Mouse (Mus musculus) fibroblast of lung, adult 2 months (primary cell): ENCODE measurements around the gene Rab44.

Experiments
- DNase-seq: peaks from one replicate; pipeline ENCODE4 v3.0.0-alpha.2; 2011; ENCODE audit warnings: low read depth

The Rab44 gene

GRCm38 (mm10) chr17:29135066-29135465 lies 21.1 kb downstream of the Rab44 start:
- DNase-seq, result no peak

DNA sequence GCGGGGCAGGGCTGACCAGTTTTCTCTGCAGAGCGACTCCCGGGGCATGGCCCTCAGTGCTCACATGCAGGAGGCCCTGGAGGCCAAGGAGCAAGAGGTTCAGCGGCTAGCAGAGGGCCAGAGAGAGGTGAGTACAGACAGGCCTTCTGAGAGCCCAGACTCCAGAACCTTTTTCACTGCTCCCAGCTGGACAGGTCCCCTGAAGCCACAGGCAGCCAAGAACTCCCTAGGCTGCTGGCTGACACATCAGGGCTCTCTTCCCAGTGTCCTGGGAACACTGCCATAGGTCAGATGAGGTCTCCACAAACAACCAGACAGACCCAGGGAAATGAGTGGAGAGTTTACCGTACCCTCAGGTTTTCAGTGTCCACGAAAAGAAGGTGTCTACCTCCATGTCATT lies 22.3 kb downstream of the Rab44 start:
- DNase-seq, result peak; percentile 78

DNA sequence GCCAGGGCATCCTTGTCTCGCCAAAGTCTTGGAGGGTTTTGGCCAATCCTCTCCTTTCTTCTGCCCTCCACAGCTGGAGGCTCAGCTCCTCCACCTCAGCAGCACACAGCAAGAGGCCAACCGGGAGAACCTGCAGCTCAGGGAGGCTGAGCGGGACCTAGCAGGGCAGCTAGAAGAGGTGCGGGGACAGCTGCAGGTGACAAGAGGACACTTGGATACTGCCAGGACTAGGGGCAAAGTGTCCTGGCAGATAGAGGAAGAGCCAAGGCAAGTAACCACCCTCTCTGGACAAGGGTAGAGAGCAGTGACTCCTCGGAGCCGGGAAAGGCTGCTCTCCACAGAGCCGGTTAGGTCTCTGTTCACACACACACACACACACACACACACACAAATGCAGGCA lies 24.0 kb downstream of the Rab44 start:
- no peak for DNase-seq

- no peak for DNase-seq
These were observed 27.6 kb downstream of the Rab44 start for GRCm38 (mm10) chr17:29141577-29141976.

GRCm38 (mm10) chr17:29143266-29143665 lies 29.3 kb downstream of the Rab44 start:
- no peak for DNase-seq

DNA sequence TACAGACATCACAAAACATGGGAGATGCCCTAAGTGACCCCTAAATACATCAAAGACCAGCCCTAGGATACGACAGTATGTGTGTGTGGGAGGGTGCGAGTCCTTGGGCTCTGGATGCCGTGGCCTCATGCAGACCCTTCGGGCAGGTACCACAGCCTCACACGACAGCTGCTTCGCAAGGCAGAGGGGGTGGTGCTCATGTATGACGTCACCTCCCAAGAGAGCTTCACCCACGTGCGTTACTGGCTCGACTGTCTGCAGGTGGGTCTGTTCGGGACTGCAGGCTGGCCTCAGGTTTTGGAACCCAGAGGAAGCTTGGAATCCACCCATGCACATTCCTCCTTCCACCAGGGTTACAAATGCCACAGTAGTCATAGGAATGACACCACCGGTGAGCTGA lies 31.2 kb downstream of the Rab44 start:
- DNase-seq, result no peak

DNA sequence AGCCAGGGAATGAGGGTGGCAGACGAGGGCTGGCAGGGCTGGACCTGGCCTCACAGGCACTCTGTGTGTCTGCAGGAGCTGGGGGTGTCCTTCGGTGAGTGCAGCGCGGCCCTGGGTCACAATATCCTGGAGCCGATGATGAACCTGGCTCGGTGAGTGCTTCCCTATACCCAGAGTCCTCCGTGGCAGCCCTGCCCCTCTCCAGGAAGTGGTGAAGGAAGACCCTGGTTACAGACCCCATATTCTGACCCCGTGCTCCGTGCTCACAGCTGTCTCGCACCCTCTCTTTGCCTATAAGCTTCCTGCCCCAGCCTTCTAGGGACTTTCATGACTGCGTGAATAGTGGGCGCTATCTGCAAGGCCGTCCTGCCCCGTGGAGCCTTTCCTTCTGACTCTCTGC lies 33.3 kb downstream of the Rab44 start:
- DNase-seq, result no peak

- no peak for DNase-seq
These were observed 33.8 kb downstream of the Rab44 start for GRCm38 (mm10) chr17:29147773-29148172.

DNA sequence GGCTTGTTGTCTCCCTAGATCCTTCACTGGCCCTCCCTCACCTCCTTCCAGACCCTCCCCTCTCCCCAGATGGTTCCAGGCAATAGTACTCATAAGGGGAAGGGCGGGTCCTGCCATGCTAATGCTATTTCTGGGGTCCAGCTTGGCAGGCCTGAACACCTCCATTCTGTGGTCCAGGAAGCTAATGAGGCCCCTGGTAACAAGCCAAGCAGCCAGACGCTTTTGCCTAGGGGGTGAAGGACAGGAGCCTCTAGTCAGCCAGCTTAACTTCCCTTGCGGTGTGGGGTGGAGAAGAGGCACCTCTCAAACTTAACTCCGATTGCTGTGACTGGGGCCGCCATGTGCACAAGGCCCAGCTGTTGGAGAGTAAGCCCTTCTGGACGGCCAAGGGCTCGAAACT lies 35.8 kb downstream of the Rab44 start:
- no peak for DNase-seq

GRCm38 (mm10) chr17:29152547-29152946 lies 38.6 kb downstream of the Rab44 start:
- no peak for DNase-seq

DNA sequence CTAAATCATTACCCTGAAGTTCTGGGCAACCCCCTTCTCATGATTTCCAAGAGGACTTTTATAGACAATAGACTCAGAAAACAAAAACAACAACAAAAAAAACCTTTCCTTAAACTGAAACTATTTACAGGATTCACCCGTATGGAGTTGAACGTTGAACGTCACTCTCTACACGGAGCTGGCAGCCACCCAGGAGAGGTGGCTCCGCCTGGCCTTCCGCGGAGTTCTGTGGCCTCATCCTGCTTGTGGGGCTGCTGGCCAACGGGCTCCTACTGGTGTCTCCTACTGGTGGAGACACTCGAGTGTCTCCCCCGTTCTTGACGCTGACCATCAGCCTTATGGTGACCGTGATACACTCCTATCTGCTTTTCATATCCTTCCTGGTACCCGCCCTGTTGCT lies 40.3 kb downstream of the Rab44 start:
- no peak for DNase-seq

GRCm38 (mm10) chr17:29155355-29156135 lies 41.6 kb downstream of the Rab44 start:
- no peak for DNase-seq

DNA sequence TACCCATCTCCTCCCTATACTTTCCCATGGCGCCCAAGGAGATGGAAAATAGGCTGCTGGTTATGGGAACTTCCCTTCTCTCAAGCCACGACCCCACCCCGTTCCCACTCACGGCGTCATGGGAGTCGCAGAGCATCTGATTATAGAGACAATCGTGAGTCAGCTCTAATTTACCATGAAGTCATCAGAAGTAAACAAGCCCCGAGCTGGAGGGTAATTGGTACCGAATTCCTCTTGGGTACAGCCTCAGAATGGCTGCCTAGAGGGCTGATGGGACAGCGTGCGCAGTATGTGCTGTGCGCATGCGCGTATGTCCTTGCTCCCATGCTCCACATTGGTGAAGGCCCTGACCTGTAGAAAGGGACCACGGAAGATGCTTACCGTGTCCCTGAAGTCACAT lies 42.5 kb downstream of the Rab44 start:
- DNase-seq, result no peak

GRCm38 (mm10) chr17:29156866-29157265 lies 42.9 kb downstream of the Rab44 start:
- DNase-seq, result no peak

GRCm38 (mm10) chr17:29158899-29159298 lies 45.0 kb downstream of the Rab44 start:
- DNase-seq, result no peak

DNA sequence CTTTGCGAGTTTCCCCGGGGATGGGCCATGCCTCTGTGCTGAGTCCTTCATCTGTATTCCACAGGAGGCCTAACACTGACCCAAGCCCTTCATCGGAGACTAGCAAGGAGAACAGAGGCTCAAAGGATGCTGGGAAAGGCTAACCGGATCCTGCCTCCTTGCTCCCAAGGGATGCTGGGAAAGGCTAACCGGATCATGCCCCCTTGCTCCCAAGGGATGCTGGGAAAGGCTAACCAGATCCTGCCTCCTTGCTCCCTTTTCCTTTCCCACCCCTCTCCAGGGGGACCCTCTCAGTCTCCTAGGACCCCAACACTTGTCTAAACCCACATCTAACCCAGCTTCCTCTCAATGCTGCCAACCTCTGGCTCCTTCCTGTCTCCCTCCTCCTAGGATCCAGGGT lies 45.4 kb downstream of the Rab44 start:
- DNase-seq, result no peak

GRCm38 (mm10) chr17:29159743-29160455 lies 46.0 kb downstream of the Rab44 start:
- no peak for DNase-seq

DNA sequence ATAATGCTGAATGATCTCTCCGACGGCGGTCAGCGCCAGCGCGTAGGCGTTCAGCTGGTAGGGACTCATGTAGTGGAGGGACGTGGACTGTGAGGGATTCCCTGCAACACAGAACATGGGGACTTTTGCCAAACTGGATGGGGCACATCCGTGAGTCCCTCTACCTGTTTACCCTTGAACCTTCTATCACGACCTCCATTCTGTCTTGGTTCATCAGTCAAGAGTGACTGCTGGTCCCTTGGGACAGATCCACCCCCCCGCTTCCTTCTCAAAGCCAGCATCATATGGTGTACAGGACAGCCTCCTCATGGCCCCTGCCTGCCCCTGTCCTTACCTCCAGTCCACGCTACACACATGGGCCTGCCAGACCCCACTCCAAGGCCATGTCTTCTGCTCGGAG lies 48.4 kb downstream of the Rab44 start:
- no peak for DNase-seq

DNA sequence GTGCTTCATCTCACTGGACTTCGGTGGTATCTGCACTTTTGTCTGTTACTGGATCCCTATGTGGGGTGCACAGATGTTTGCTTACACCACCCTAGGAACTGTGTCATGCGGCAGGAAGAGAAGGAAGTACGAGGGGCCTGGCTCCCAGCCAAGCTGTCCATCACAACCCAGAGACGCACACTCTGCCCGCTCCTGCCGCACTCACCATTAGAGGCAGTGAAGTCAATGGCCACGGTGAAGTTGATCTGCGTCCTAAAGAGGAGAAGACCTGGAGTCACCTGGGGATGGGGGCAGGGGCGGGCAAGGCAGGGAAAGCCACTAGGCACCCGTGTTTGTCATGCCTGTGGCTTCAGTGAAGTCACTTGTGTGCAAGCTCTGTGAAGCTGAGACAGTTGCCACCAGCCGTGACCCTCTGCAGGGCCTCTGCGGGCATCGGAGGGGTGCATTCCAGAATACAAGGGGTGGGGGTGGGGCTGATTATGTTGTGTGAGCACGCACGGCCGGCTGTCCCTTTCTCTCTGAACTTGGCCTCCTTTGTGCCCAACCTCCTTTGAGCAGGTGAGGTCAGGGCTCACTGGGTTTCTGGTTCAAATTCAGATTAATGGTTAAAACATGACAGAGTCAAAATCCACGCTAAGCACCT lies 50.6 kb downstream of the Rab44 start:
- DNase-seq, result no peak

DNA sequence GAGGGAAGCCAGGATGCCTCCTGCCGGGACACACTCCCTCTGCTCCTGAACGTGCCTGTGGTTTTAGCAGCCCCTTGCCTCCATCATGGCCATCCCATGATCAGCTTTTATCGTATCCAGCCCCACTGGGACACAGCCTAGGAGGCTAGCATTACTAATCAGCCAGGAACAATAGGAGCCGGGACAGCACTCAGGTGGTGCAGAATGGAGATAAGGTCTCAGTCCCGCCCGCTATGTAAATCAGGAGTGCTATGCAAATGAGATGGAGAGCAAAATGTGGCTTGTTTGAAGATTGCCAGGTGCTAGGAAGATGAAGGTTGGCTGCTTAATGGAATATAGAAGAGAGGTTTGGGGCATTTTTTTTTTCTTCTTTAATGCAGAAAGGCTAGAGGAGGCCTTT lies 51.5 kb downstream of the Rab44 start:
- DNase-seq, result no peak

- DNase-seq, result no peak
These were observed 52.1 kb downstream of the Rab44 start for GRCm38 (mm10) chr17:29165967-29166578.

- no peak for DNase-seq
These were observed 53.4 kb downstream of the Rab44 start for GRCm38 (mm10) chr17:29167371-29167770.

- no peak for DNase-seq
These were observed 54.5 kb downstream of the Rab44 start for GRCm38 (mm10) chr17:29168438-29168837.
